Mouse (Mus musculus): ENCODE measurements at regions not wholly inside any gene's neighbourhood (a gene's known extent, or its start where the extent isn't known, plus 50 kb on each side); places are given as distances from the start of the nearest gene placed in this dataset.

GRCm38 (mm10) chr10:37367796-37368195, 229.1 kb upstream of the Marcks start:
- no peak for TF ChIP-seq UBTF (IDR thresholded peaks at IDR 0.05; ENCODE audit: low read depth, low read length)
- no peak for TF ChIP-seq MAZ (IDR thresholded peaks at IDR 0.05; ENCODE audit: low read depth, low read length)
- TF ChIP-seq USF1 (IDR thresholded peaks at IDR 0.05; ENCODE audit: low read depth, low read length): no peak
- TF ChIP-seq POLR2AphosphoS2 (IDR thresholded peaks at IDR 0.05; ENCODE audit: low read depth, low read length): no peak
- TF ChIP-seq CTCF (conservative IDR thresholded peaks at IDR 0.05 in 1 of 2, IDR thresholded peaks at IDR 0.05 in 1 of 2; ENCODE audit: low read depth in 2 of 2, low read length in 2 of 2): no peak
- no peak for TF ChIP-seq POLR2A (IDR thresholded peaks at IDR 0.05; ENCODE audit: low read depth, low read length)
- no peak for TF ChIP-seq RAD21 (IDR thresholded peaks at IDR 0.05; ENCODE audit: low read depth, low read length)
- TF ChIP-seq NRF1 (IDR thresholded peaks at IDR 0.05; ENCODE audit: low read depth, low read length): no peak
- TF ChIP-seq MAX (IDR thresholded peaks at IDR 0.05; ENCODE audit: low read length): no peak
- no peak for TF ChIP-seq MAFK (IDR thresholded peaks at IDR 0.05; ENCODE audit: insufficient replicate concordance, low read length)
- no peak for TF ChIP-seq CHD2 (IDR thresholded peaks at IDR 0.05; ENCODE audit: low read length)

Measured in CH12.LX (cell line).